Mouse (Mus musculus): ENCODE data around the gene Skiv2l. TPM values are rescaled to one million over a fixed set of nuclear protein-coding genes. Genes with fewer than 3 reads are reported as not detected.

The Skiv2l gene
- polyA plus RNA-seq, 1 experiment from 2014 or later = 37.3 TPM

DNA sequence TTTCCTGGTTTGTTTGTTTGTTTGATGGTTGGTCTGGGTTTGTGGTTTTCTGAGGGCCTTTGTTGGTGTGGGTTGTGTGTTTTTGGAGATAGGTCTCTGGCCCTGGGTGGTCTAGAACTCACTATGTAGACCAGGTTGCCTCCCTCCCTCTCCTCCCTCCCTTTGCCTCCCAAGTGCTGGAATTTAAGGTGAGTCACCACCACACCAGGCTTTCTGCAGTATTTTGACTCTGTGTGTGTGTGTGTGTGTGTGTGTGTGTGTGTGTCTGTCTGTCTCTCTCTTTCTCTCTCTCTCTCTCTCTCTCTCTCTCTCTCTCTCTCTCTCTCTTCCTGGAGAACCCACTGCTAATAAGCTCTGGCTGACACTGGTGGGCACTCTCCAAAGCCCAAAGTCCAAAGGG lies 31.2 kb upstream of the Skiv2l start:
- Histone ChIP-seq H3K4me1 (replicated peaks; ENCODE audit: insufficient read depth, low read length) (0 out of 2 replicates have a peak, but pooled peaks cover 4% of the 10 kb centered on the region), H3K4me2 (ENCODE audit: low read length) (no peak overlapping the region), H3K9me3 (replicated peaks; ENCODE audit: low read length) (no peaks in the 10 kb centered on the region), H3K27ac (no peak overlapping the region), H3K4me3 (replicated peaks; ENCODE audit: low read depth, low read length) (no peak overlapping the region), H3K9ac (ENCODE audit: low read depth, low read length) (no peak overlapping the region), H3K36me3 (ENCODE audit: insufficient read depth, low read length) (no peaks in the 10 kb centered on the region), H3K27me3 (ENCODE audit: insufficient read depth, low read length) (no peaks in the 10 kb centered on the region)
- TF ChIP-seq CTCF (IDR thresholded peaks at IDR 0.05; ENCODE audit: low read depth) = no peak
- ATAC-seq (replicated peaks; ENCODE audit: low FRiP score, low read depth) = no peak
- DNase-seq (ENCODE audit: low spot score) = no peak

DNA sequence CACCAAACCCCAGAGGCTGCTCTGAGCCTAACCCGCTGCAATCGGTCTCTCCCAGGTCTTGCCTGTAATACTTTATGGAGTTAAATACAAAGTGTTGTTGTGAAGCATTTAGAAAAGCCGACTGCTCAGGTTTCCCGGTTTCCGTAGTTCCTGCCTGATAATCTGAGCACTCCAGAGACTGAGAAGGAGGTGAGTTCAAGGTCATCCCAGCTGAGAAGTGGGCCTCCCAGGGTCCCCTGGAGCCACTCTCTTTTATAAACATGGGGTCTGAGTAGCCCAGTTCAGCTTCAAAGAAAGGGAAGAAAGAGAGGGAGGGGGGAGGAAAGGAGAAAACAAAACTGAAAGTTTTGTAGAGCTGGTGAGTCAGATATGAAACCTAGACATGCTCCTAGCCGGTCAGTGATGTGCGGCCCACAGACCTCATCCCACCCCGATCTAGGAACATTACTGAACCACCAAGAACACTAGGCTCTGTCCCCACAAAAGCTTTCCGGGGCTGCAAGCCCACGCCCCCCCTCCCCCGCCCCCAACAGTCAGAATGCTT lies 29.4 kb upstream of the Skiv2l start, which contains the start of gene Zbtb12:
Zbtb12 (plus strand) TSS at position 148 of the 544 bp plus-strand sequence.
- Histone ChIP-seq H3K4me1 (replicated peaks; ENCODE audit: insufficient read depth, low read length) (0 out of 2 replicates have a peak, but pooled peaks cover 4% of the 10 kb centered on the region), H3K9ac (ENCODE audit: low read depth, low read length) (no peak within 1 kb of the TSS), H3K4me3 (replicated peaks; ENCODE audit: low read depth, low read length) (no peak within 1 kb of the TSS), H3K27me3 (ENCODE audit: insufficient read depth, low read length) (no peaks in the 10 kb centered on the region), H3K27ac (no peak within 1 kb of the TSS), H3K9me3 (replicated peaks; ENCODE audit: low read length) (no peaks in the 10 kb centered on the region), H3K4me2 (ENCODE audit: low read length) (no peak within 1 kb of the TSS), H3K36me3 (ENCODE audit: insufficient read depth, low read length) (no peaks in the 10 kb centered on the region)
- DNase-seq (ENCODE audit: low spot score) (no peak), ATAC-seq (replicated peaks; ENCODE audit: low FRiP score, low read depth) (no peak)
- WGBS = 55% methylated on average over 11 of the region's 11 CpGs
- no peak for TF ChIP-seq CTCF (IDR thresholded peaks at IDR 0.05; ENCODE audit: low read depth)

DNA sequence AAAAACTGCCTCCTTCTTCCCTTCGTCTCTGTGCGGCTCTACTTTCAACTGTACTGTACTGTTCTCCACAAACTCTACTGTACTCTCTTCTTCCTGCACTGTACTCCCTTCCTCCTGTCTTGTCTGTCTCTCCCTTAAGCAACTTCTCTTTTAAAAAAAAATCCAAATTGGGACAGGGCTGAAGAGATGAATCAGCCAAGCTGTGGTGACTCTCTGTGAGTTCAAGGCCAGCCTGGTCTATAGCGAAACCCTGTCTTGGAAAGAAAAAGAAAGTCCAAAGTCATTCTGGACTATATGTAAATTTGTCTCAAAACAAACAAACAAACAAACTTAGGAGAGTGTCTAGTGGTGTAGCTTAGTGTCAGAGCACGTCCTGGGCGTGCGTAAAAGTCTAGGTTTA lies 24.3 kb upstream of the Skiv2l start:
- no peaks in the 10 kb centered on the region for H3K4me1 ChIP-seq (replicated peaks; ENCODE audit: insufficient read depth, low read length)
- no peaks in the 10 kb centered on the region for H3K9me3 ChIP-seq (replicated peaks; ENCODE audit: low read length)
- no peak overlapping the region for H3K9ac ChIP-seq (ENCODE audit: low read depth, low read length)
- no peak for ATAC-seq (replicated peaks; ENCODE audit: low FRiP score, low read depth)
- no peak for TF ChIP-seq CTCF (IDR thresholded peaks at IDR 0.05; ENCODE audit: low read depth)
- no peak overlapping the region for H3K4me3 ChIP-seq (replicated peaks; ENCODE audit: low read depth, low read length)
- no peak overlapping the region for H3K27ac ChIP-seq
- 87% methylated on average over 6 of the region's 6 CpGs for WGBS
- no peak for DNase-seq (ENCODE audit: low spot score)
- H3K36me3 ChIP-seq (ENCODE audit: insufficient read depth, low read length) = no peaks in the 10 kb centered on the region
- no peaks in the 10 kb centered on the region for H3K27me3 ChIP-seq (ENCODE audit: insufficient read depth, low read length)
- no peak overlapping the region for H3K4me2 ChIP-seq (ENCODE audit: low read length)

DNA sequence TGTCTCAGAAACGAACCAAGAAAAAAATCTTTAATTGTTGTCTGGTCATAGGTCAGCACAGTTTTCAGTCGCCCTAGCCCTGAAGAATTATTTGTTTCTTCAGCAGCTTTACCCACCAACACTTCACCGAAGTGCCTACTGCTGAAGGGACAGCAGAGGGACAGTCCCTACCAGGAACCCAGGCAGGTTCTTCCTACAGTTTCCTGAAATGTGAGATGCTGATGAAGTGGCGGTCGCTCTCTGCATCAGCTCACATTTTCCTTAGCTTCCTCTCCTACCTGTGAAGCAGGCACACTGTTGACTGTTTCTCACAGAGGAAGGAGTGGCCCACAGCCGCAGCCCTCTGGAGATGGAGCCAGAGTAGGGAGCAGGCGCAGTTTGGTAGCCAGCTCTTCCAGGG lies 16.0 kb upstream of the Skiv2l start:
- DNase-seq (ENCODE audit: low spot score) = no peak
- H3K36me3 ChIP-seq (ENCODE audit: insufficient read depth, low read length) = no peaks in the 10 kb centered on the region
- TF ChIP-seq CTCF (IDR thresholded peaks at IDR 0.05; ENCODE audit: low read depth) = no peak
- H3K4me1 ChIP-seq (replicated peaks; ENCODE audit: insufficient read depth, low read length) = 0 out of 2 replicates have a peak, but pooled peaks cover 10% of the 10 kb centered on the region
- ATAC-seq (replicated peaks; ENCODE audit: low FRiP score, low read depth) = no peak
- WGBS = 46% methylated on average over 7 of the region's 7 CpGs
- H3K9ac ChIP-seq (ENCODE audit: low read depth, low read length) = no peak overlapping the region
- H3K9me3 ChIP-seq (replicated peaks; ENCODE audit: low read length) = no peaks in the 10 kb centered on the region
- H3K27me3 ChIP-seq (ENCODE audit: insufficient read depth, low read length) = no peaks in the 10 kb centered on the region
- no peak overlapping the region for H3K27ac ChIP-seq
- no peak overlapping the region for H3K4me2 ChIP-seq (ENCODE audit: low read length)
- no peak overlapping the region for H3K4me3 ChIP-seq (replicated peaks; ENCODE audit: low read depth, low read length)

DNA sequence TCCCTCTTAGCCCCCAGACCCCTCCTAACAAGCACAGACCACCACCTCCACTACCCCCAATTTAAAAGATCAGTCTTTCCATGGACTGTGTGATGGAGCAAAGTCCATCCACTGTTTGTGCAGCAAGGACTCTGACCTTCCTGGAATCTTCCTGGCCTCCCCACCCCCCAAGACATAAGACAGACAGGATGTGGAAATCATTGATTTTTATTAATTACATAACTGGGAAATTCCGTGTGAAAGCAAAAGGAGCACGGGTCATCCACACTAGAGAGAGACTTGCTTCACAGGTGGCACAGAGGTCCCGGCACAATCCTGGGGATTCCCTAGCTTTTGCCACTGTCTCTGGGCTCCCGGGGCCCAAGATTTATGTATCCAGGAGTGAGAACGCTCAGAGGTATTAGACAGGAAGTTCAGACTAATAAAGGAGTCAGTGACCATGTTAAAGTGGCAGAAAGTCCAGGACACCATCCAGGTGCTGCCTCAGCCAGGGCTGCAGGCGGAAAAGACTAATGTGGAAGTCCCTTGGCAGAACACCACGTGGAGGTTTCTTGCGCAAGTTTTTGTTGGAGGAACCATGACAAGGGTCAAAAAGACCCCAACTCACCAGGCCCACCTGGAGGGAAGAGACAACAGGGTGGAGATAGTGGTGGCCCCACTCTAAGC lies 12.5 kb upstream of the Skiv2l start, which contains the start of gene Cfb:
Cfb (minus strand) TSS at position 103 of the 666 bp plus-strand sequence.
- Histone ChIP-seq H3K4me3 (replicated peaks; ENCODE audit: low read depth, low read length) (no peak within 1 kb of the TSS), H3K36me3 (ENCODE audit: insufficient read depth, low read length) (no peaks in the 10 kb centered on the region), H3K27ac (peak within 1 kb of the TSS; percentile 64), H3K9ac (ENCODE audit: low read depth, low read length) (no peak within 1 kb of the TSS), H3K27me3 (ENCODE audit: insufficient read depth, low read length) (no peaks in the 10 kb centered on the region), H3K4me2 (ENCODE audit: low read length) (peak within 1 kb of the TSS; percentile 8), H3K9me3 (replicated peaks; ENCODE audit: low read length) (no peaks in the 10 kb centered on the region), H3K4me1 (replicated peaks; ENCODE audit: insufficient read depth, low read length) (0 out of 2 replicates have a peak, but pooled peaks cover 10% of the 10 kb centered on the region)
- ATAC-seq (replicated peaks; ENCODE audit: low FRiP score, low read depth) = peak; percentile 69; the same call in 1 of the 2 replicates
- no peak for TF ChIP-seq CTCF (IDR thresholded peaks at IDR 0.05; ENCODE audit: low read depth)
- DNase-seq (ENCODE audit: low spot score) = no peak
- WGBS = 23% methylated on average over 8 of the region's 8 CpGs

DNA sequence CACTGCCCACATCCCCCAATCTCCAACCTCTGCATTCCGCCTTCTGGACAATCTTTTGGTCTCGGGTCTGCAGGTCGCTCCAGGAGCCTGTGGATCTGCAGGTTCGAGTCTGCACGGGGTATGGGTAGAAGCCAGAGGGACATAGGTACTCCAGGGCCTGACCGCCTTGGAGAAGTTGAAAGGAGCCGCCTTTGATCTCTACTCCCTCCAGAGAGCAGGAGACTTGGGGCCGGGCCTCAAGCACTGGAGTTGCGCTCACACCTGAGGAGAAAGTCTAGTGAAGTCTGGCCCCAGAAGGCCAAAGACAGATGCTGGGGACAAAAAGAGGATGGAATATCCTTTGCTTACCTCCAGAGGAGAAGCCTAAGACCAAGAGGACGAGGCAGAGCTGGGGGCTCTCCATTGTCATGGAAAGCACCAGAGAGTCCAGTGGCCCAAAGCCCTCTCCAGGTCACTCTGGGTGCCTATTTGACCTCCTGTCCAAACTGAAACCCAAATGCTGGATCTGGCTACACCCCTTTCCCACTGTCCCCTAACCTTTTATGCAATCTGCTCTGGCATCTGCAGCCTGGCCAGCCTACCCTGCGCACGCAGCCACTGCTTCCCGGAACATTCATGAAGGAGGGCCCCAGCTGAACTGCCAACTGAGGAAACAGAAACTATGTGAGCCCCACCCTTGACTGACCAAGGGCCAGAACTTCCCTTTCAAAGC lies 11.8 kb upstream of the Skiv2l start:
- Histone ChIP-seq H3K4me2 (ENCODE audit: low read length) (peak overlapping the region; percentile 8), H3K27me3 (ENCODE audit: insufficient read depth, low read length) (no peaks in the 10 kb centered on the region), H3K4me1 (replicated peaks; ENCODE audit: insufficient read depth, low read length) (0 out of 2 replicates have a peak, but pooled peaks cover 10% of the 10 kb centered on the region), H3K9me3 (replicated peaks; ENCODE audit: low read length) (no peaks in the 10 kb centered on the region), H3K9ac (ENCODE audit: low read depth, low read length) (no peak overlapping the region), H3K36me3 (ENCODE audit: insufficient read depth, low read length) (0 out of 2 replicates have a peak, but pooled peaks cover 1% of the 10 kb centered on the region), H3K4me3 (replicated peaks; ENCODE audit: low read depth, low read length) (no peak overlapping the region), H3K27ac (peak overlapping the region; percentile 64)
- WGBS = 57% methylated on average over 13 of the region's 13 CpGs
- TF ChIP-seq CTCF (IDR thresholded peaks at IDR 0.05; ENCODE audit: low read depth) = no peak
- no peak for DNase-seq (ENCODE audit: low spot score)
- ATAC-seq (replicated peaks; ENCODE audit: low FRiP score, low read depth) = peak; percentile 49; the same call in 1 of the 2 replicates
